Comparison of ENCODE assay signal across 17 mouse cellular contexts in the genomic region with DNA sequence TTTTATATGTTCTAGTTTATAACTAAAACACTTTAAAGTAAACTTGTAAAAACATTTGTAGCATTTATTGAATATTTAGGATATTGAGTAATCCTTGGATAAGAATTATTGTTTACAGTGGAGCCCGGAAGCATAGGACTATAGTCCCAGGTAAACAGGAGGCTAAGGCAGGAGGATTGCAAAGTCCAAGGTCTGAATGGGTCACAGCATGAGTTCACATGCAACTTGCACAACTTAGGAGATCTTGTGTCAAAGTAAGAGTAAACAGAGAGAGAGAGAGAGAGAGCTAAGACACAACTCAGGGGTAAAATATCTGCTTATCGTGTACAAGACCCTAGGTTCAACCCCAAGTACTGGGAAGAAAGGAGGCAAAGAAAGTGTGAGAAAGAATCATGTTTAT. TPM values are rescaled to one million over a fixed set of nuclear protein-coding genes. Genes with fewer than 3 reads are reported as not detected.
DNase-seq lines count a peak whose midpoint lies in the region; ATAC-seq and TF ChIP-seq lines count a peak whose summit lies in the region.
"Had no signal": no experiment of that assay in that cellular context is flagged by ENCODE, and none has a peak within 500 bp of the region (broad histone marks: within the 10 kb centered on the region; RNA-seq: fewer than 3 reads in every experiment).

No protein-coding gene starts in this region.

- no peak for TF ChIP-seq EP300 in liver, embryonic 14.5 days (IDR thresholded peaks at IDR 0.05; ENCODE audit: low read depth)

- DNase-seq in liver, embryonic 14.5 days (ENCODE audit: low read depth in 3 of 3, low spot score in 3 of 3), result peak in 2 of 3 experiments; percentile 2 to 7
- DNase-seq in layer of hippocampus, adult 11-12 months (ENCODE audit: low spot score), result no peak
- DNase-seq in spleen, adult 18-20 months, result no peak
- no peak for DNase-seq in cerebellum, adult 18-20 months
- DNase-seq: adrenal gland, adult 2 months; adrenal gland, postnatal 25 days; cerebellum, adult 8-10 months; cerebellum, postnatal 25 days; gastrocnemius, postnatal 36 days; heart, postnatal 36 days had no signal

- no peaks in the 10 kb centered on the region for H3K9me3 ChIP-seq in intestine, embryonic 16.5 days (ENCODE audit: control insufficient read depth, low read length)
- no peaks in the 10 kb centered on the region for H3K9me3 ChIP-seq in liver, embryonic 14.5 days (ENCODE audit: control insufficient read depth, low read length)
- H3K9me3 ChIP-seq: embryonic facial prominence, embryonic 12.5 days; forebrain, embryonic 15.5 days; heart, embryonic 13.5 days had no signal

- no peak overlapping the region for H3K27ac ChIP-seq in intestine, embryonic 16.5 days (ENCODE audit: low read length)
- H3K27ac ChIP-seq in liver, embryonic 14.5 days, result no peak overlapping the region
- H3K27ac ChIP-seq: embryonic facial prominence, embryonic 12.5 days; forebrain, embryonic 15.5 days; heart, embryonic 13.5 days had no signal

- WGBS in intestine, embryonic 16.5 days, result 73% methylated on average over 2 of the region's 2 CpGs
- WGBS in liver, embryonic 14.5 days (ENCODE audit: insufficient replicate concordance), result 68% methylated on average over 2 of the region's 2 CpGs

- H3K9ac ChIP-seq in intestine, embryonic 16.5 days (ENCODE audit: low read depth, low read length), result no peak overlapping the region
- H3K9ac ChIP-seq in liver, embryonic 14.5 days (replicated peaks), result no peak overlapping the region
- H3K9ac ChIP-seq: embryonic facial prominence, embryonic 12.5 days; forebrain, embryonic 15.5 days; heart, embryonic 13.5 days had no signal

- H3K27me3 ChIP-seq in intestine, embryonic 16.5 days (replicated peaks; ENCODE audit: control insufficient read depth, insufficient read depth, low read length), result no peaks in the 10 kb centered on the region
- H3K27me3 ChIP-seq in liver, embryonic 14.5 days (ENCODE audit: control insufficient read depth, insufficient read depth, low read length), result no peaks in the 10 kb centered on the region
- H3K27me3 ChIP-seq: embryonic facial prominence, embryonic 12.5 days; forebrain, embryonic 15.5 days; heart, embryonic 13.5 days had no signal

- H3K4me1 ChIP-seq in intestine, embryonic 16.5 days (ENCODE audit: control insufficient read depth, insufficient read depth, low read length), result no peaks in the 10 kb centered on the region
- peaks cover 0 to 3% of the 10 kb centered on the region in 2 experiments; a peak in 1 of 4 replicates for H3K4me1 ChIP-seq in liver, embryonic 14.5 days (replicated peaks; ENCODE audit: control insufficient read depth in 2 of 2, insufficient read depth in 2 of 2, low read length in 1 of 2)
- H3K4me1 ChIP-seq: embryonic facial prominence, embryonic 12.5 days; forebrain, embryonic 15.5 days; heart, embryonic 13.5 days had no signal

- H3K36me3 ChIP-seq in intestine, embryonic 16.5 days (ENCODE audit: control insufficient read depth, insufficient read depth, low read length), result no peaks in the 10 kb centered on the region
- H3K36me3 ChIP-seq in liver, embryonic 14.5 days (replicated peaks; ENCODE audit: control insufficient read depth, insufficient read depth, low read depth), result no peaks in the 10 kb centered on the region
- H3K36me3 ChIP-seq: embryonic facial prominence, embryonic 12.5 days; forebrain, embryonic 15.5 days; heart, embryonic 13.5 days had no signal

- TF ChIP-seq CTCF in liver, embryonic 14.5 days (IDR thresholded peaks at IDR 0.05; ENCODE audit: low read depth), result no peak

- H3K4me2 ChIP-seq in intestine, embryonic 16.5 days (ENCODE audit: low read depth, low read length), result no peak overlapping the region
- no peak overlapping the region for H3K4me2 ChIP-seq in liver, embryonic 14.5 days (ENCODE audit: low read depth)
- H3K4me2 ChIP-seq: embryonic facial prominence, embryonic 12.5 days; forebrain, embryonic 15.5 days; heart, embryonic 13.5 days had no signal

- H3K4me3 ChIP-seq in intestine, embryonic 16.5 days (ENCODE audit: low read length), result no peak overlapping the region
- no peak overlapping the region for H3K4me3 ChIP-seq in liver, embryonic 14.5 days (ENCODE audit: insufficient read depth in 1 of 2, low read depth in 2 of 2, low read length in 2 of 2)
- H3K4me3 ChIP-seq: embryonic facial prominence, embryonic 12.5 days; forebrain, embryonic 15.5 days; heart, embryonic 13.5 days had no signal

- peak; percentile 83 for ATAC-seq in intestine, embryonic 16.5 days
- ATAC-seq in liver, embryonic 14.5 days (ENCODE audit: insufficient read depth), result no peak
- ATAC-seq in megakaryocyte-erythroid progenitor cell, adult 5-6 weeks (replicated peaks; ENCODE audit: low FRiP score, low TSS enrichment, poor library complexity, severe bottlenecking), result 0 out of 2 replicates have a peak, but pooled peaks have one; percentile 30
- ATAC-seq: forebrain, embryonic 15.5 days had no signal

RNA-seq across cellular contexts. Expression of a gene that starts 9.7 kb away (rescaled TPM):
- polyA plus RNA-seq in intestine, embryonic 16.5 days (2015; fragmentation: Nextera tagmentation; extraction: Ambion mirVana), result 0.22 and 0.48 TPM in 2 replicates
- polyA plus RNA-seq in liver, embryonic 14.5 days (2012; rRNA removed), result 0.04 TPM in 1 of 2 replicates, not detected in the other
- polyA plus RNA-seq in liver, embryonic 14.5 days (2014; fragmentation: Nextera tagmentation; extraction: Ambion mirVana), result 0.47 and 0.75 TPM in 2 replicates
- 0.98 TPM in 1 of 2 replicates, not detected in the other for total RNA-seq in megakaryocyte-erythroid progenitor cell, adult 5-6 weeks (2014; fragmentation: Nextera tagmentation)
- total RNA-seq in megakaryocyte-erythroid progenitor cell, adult 5-6 weeks (2017), result not detected in 2 replicates
- total RNA-seq: adrenal gland, adult 2 months; adrenal gland, postnatal 25 days; ES-E14; gastrocnemius, adult 8-10 months; gastrocnemius, postnatal 36 days; heart, postnatal 36 days had no signal
- polyA plus RNA-seq: adrenal gland, adult 2 months had no signal

RNA-seq across cellular contexts. Expression of a gene that starts 32.9 kb away (rescaled TPM):
- 12.3 and 19.4 TPM in 2 replicates for polyA plus RNA-seq in intestine, embryonic 16.5 days (2015; fragmentation: Nextera tagmentation; extraction: Ambion mirVana)
- polyA plus RNA-seq in liver, embryonic 14.5 days (2012; rRNA removed), result 1.2 and 1.9 TPM in 2 replicates
- 3.4 and 4.0 TPM in 2 replicates for polyA plus RNA-seq in liver, embryonic 14.5 days (2014; fragmentation: Nextera tagmentation; extraction: Ambion mirVana)
- 5.3 and 5.4 TPM in 2 replicates for total RNA-seq in megakaryocyte-erythroid progenitor cell, adult 5-6 weeks (2014; fragmentation: Nextera tagmentation)
- 4.3 and 16.0 TPM in 2 replicates for total RNA-seq in megakaryocyte-erythroid progenitor cell, adult 5-6 weeks (2017)

RNA-seq across cellular contexts. Expression of a gene that starts 41.9 kb away (rescaled TPM):
- polyA plus RNA-seq in intestine, embryonic 16.5 days (2015; fragmentation: Nextera tagmentation; extraction: Ambion mirVana), result 14.7 and 18.1 TPM in 2 replicates
- 20.2 and 42.7 TPM in 2 replicates for polyA plus RNA-seq in liver, embryonic 14.5 days (2012; rRNA removed)
- 214 and 228 TPM in 2 replicates for polyA plus RNA-seq in liver, embryonic 14.5 days (2014; fragmentation: Nextera tagmentation; extraction: Ambion mirVana)
- total RNA-seq in megakaryocyte-erythroid progenitor cell, adult 5-6 weeks (2014; fragmentation: Nextera tagmentation), result 71.4 and 90.7 TPM in 2 replicates
- total RNA-seq in megakaryocyte-erythroid progenitor cell, adult 5-6 weeks (2017), result 63.8 and 68.1 TPM in 2 replicates

Comparison
In these comparisons a context has a peak if more than half of its experiments do, and no peak if none do; other contexts are left out.
1. DNase-seq: peak in liver, embryonic 14.5 days (2 of 3); none in layer of hippocampus, adult 11-12 months (single experiment), spleen, adult 18-20 months (0 of 2) and cerebellum, adult 18-20 months (0 of 2).